Comparison of ENCODE assay signal across 8 mouse cellular contexts in genomic region chr5:89384204-89384603, GRCm38 (mm10).
A peak's percentile ranks its signal among the peaks of the same experiment; 100 is the strongest.
DNase-seq lines count a peak whose midpoint lies in the region; ATAC-seq lines count a peak whose summit lies in the region.

No protein-coding gene starts in this region.

- H3K4me1 ChIP-seq in neural tube, embryonic 13.5 days (replicated peaks): no peaks in the 10 kb centered on the region

- 44% methylated on average over 5 of the region's 5 CpGs for WGBS in neural tube, embryonic 13.5 days

- no peaks in the 10 kb centered on the region for H3K27me3 ChIP-seq in neural tube, embryonic 13.5 days

- H3K36me3 ChIP-seq in neural tube, embryonic 13.5 days: no peaks in the 10 kb centered on the region

- no peaks in the 10 kb centered on the region for H3K9me3 ChIP-seq in neural tube, embryonic 13.5 days

- ATAC-seq in neural tube, embryonic 13.5 days (ENCODE audit: low read depth): peak; percentile 82

- H3K27ac ChIP-seq in neural tube, embryonic 13.5 days (replicated peaks): no peak overlapping the region

- no peak overlapping the region for H3K4me2 ChIP-seq in neural tube, embryonic 13.5 days

- no peak overlapping the region for H3K4me3 ChIP-seq in neural tube, embryonic 13.5 days

- peak; percentile 9 for DNase-seq in kidney, adult 18-20 months
- no peak for DNase-seq in kidney, postnatal 10 days
- peak; percentile 36 for DNase-seq in Muller cell, postnatal 12 days (ENCODE audit: inconsistent ontology term)
- peak; percentile 60 for DNase-seq in embryo, embryonic 10.5 days (ENCODE audit: low spot score)
- DNase-seq in kidney, postnatal 14 days: peak; percentile 18
- no peak for DNase-seq in adrenal gland, adult 2 months
- no peak for DNase-seq in B cell, adult 2 months

- H3K9ac ChIP-seq in neural tube, embryonic 13.5 days: no peak overlapping the region

Comparison
In these comparisons a context has a peak if more than half of its experiments do, and no peak if none do; other contexts are left out.
1. DNase-seq: peak in kidney, adult 18-20 months (single experiment), Muller cell, postnatal 12 days (single experiment), embryo, embryonic 10.5 days (single experiment) and kidney, postnatal 14 days (single experiment); none in kidney, postnatal 10 days (single experiment), adrenal gland, adult 2 months (single experiment) and B cell, adult 2 months (0 of 2).